Comparison of ENCODE assay signal across 11 mouse cellular contexts in genomic region chr8:116832181-116832580, GRCm38 (mm10).
DNase-seq lines count a peak whose midpoint lies in the region; ATAC-seq and TF ChIP-seq lines count a peak whose summit lies in the region.
"Had no signal": no experiment of that assay in that cellular context is flagged by ENCODE, and none has a peak within 500 bp of the region (broad histone marks: within the 10 kb centered on the region; RNA-seq: fewer than 3 reads in every experiment).

No protein-coding gene starts in this region.

- no peak overlapping the region for H3K4me3 ChIP-seq in hindbrain, postnatal 0 days (ENCODE audit: low read length)
- H3K4me3 ChIP-seq in hindbrain, embryonic 12.5 days = no peak overlapping the region
- H3K4me3 ChIP-seq in kidney, adult 2 months (ENCODE audit: insufficient read depth, low read depth, low read length) = no peak overlapping the region
- H3K4me3 ChIP-seq: forebrain, embryonic 13.5 days; neural tube, embryonic 12.5 days had no signal

- peak; percentile 15 for DNase-seq in hindbrain, postnatal 0 days (ENCODE audit: low spot score)
- peak; percentile 39 to 50 for DNase-seq in cerebellum, postnatal 36 days
- peak; percentile 78 for DNase-seq in kidney, adult 2 months
- peak; percentile 28 for DNase-seq in lung, postnatal 14 days
- no peak for DNase-seq in retina, embryonic 14.5 days (ENCODE audit: low spot score)
- no peak for DNase-seq in spleen, postnatal 36 days (ENCODE audit: low spot score in 2 of 2)
- DNase-seq in thymus, postnatal 10 days (ENCODE audit: low spot score in 2 of 2) = no peak
- DNase-seq: thymus, postnatal 14 days had no signal

- no peaks in the 10 kb centered on the region for H3K27me3 ChIP-seq in hindbrain, postnatal 0 days (ENCODE audit: insufficient read depth, low read length)
- H3K27me3 ChIP-seq in hindbrain, embryonic 12.5 days = no peaks in the 10 kb centered on the region
- no peaks in the 10 kb centered on the region for H3K27me3 ChIP-seq in kidney, adult 2 months (replicated peaks; ENCODE audit: control insufficient read depth, insufficient read depth, low read length)
- H3K27me3 ChIP-seq: forebrain, embryonic 13.5 days; neural tube, embryonic 12.5 days had no signal

- no peaks in the 10 kb centered on the region for H3K4me1 ChIP-seq in hindbrain, postnatal 0 days (ENCODE audit: insufficient read depth, low read length)
- H3K4me1 ChIP-seq in hindbrain, embryonic 12.5 days = no peaks in the 10 kb centered on the region
- H3K4me1 ChIP-seq in kidney, adult 2 months (ENCODE audit: control insufficient read depth, insufficient read depth, low read length) = no peaks in the 10 kb centered on the region
- H3K4me1 ChIP-seq: forebrain, embryonic 13.5 days; neural tube, embryonic 12.5 days had no signal

- no peaks in the 10 kb centered on the region for H3K36me3 ChIP-seq in hindbrain, postnatal 0 days (ENCODE audit: insufficient read depth, low read length)
- no peaks in the 10 kb centered on the region for H3K36me3 ChIP-seq in hindbrain, embryonic 12.5 days
- no peaks in the 10 kb centered on the region for H3K36me3 ChIP-seq in kidney, adult 2 months (ENCODE audit: control insufficient read depth, insufficient read depth, low read length)
- H3K36me3 ChIP-seq: neural tube, embryonic 12.5 days had no signal

- no peak for ATAC-seq in hindbrain, postnatal 0 days
- ATAC-seq in hindbrain, embryonic 12.5 days (ENCODE audit: low FRiP score) = no peak
- ATAC-seq: forebrain, embryonic 13.5 days had no signal

- no peaks in the 10 kb centered on the region for H3K9me3 ChIP-seq in hindbrain, postnatal 0 days (ENCODE audit: low read length)
- H3K9me3 ChIP-seq in hindbrain, embryonic 12.5 days (replicated peaks) = no peaks in the 10 kb centered on the region
- H3K9me3 ChIP-seq: forebrain, embryonic 13.5 days; neural tube, embryonic 12.5 days had no signal

- TF ChIP-seq POLR2A in kidney, adult 2 months (IDR thresholded peaks at IDR 0.05; ENCODE audit: low read depth, low read length) = no peak

- no peak for TF ChIP-seq CTCF in hindbrain, postnatal 0 days (IDR thresholded peaks at IDR 0.05; ENCODE audit: low read depth)
- TF ChIP-seq CTCF in kidney, adult 2 months (conservative IDR thresholded peaks at IDR 0.05; ENCODE audit: insufficient read depth, insufficient read length, low read depth, low read length) = no peak

- H3K4me2 ChIP-seq in hindbrain, postnatal 0 days (ENCODE audit: low read depth, low read length) = no peak overlapping the region
- H3K4me2 ChIP-seq in hindbrain, embryonic 12.5 days (replicated peaks) = no peak overlapping the region
- H3K4me2 ChIP-seq: forebrain, embryonic 13.5 days; neural tube, embryonic 12.5 days had no signal

- H3K27ac ChIP-seq in hindbrain, postnatal 0 days = no peak overlapping the region
- no peak overlapping the region for H3K27ac ChIP-seq in hindbrain, embryonic 12.5 days
- no peak overlapping the region for H3K27ac ChIP-seq in kidney, adult 2 months (ENCODE audit: insufficient read depth, low read depth, low read length)
- H3K27ac ChIP-seq: forebrain, embryonic 13.5 days; neural tube, embryonic 12.5 days had no signal

- 52% methylated on average over 2 of the region's 2 CpGs for WGBS in hindbrain, postnatal 0 days
- WGBS in hindbrain, embryonic 12.5 days = 82% methylated on average over 2 of the region's 2 CpGs
- WGBS in kidney, adult 2 months = 44% methylated on average over 2 of the region's 2 CpGs

- no peak overlapping the region for H3K9ac ChIP-seq in hindbrain, postnatal 0 days (replicated peaks; ENCODE audit: low read length)
- H3K9ac ChIP-seq in hindbrain, embryonic 12.5 days = no peak overlapping the region
- H3K9ac ChIP-seq: forebrain, embryonic 13.5 days; neural tube, embryonic 12.5 days had no signal

Comparison
In these comparisons a context has a peak if more than half of its experiments do, and no peak if none do; other contexts are left out.
1. DNase-seq: peak in hindbrain, postnatal 0 days (single experiment), cerebellum, postnatal 36 days (2 of 2), kidney, adult 2 months (single experiment) and lung, postnatal 14 days (single experiment); none in retina, embryonic 14.5 days (single experiment), spleen, postnatal 36 days (0 of 2) and thymus, postnatal 10 days (0 of 2).